Mouse (Mus musculus) thymus, postnatal 14 days (tissue): Measurements from ENCODE around the gene Rft1.

Experiments used
- DNase-seq: peaks from one replicate; pipeline ENCODE4 v3.0.0; 2021

Gene Rft1

DNA sequence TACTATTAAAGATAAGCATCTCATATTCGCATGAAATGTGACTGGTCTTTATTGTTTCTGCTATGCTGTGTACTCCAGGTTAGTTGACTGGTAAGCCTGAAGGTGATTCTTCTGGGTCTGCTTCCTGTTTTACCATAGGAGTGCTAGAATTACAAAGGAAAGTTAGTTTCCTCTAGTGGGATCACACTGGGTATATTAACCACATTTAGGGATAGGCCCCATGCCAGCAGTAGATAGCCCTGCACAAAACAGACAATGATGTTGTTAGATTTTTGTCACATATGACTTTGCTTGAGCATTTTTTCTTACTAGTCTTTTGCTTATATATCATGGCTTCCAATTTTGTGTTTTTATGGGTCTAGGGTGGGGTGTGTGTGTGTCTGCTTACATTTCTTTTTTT is 82.3 kb downstream of the Rft1 start:
- DNase-seq, result no peak
